Mouse (Mus musculus): ENCODE data around the gene Nkg7.

Nkg7 gene

GRCm38 (mm10) chr7:43447801-43448200 lies 10.9 kb downstream of the Nkg7 start:
- DNase-seq (ENCODE audit: low spot score in 2 of 2): no peak

- no peak for DNase-seq (ENCODE audit: low spot score in 2 of 2)
Observed at GRCm38 (mm10) chr7:43448246-43448645, 11.4 kb downstream of the Nkg7 start.

- DNase-seq (ENCODE audit: low spot score in 2 of 2): no peak
Observed at GRCm38 (mm10) chr7:43449811-43450210, 12.9 kb downstream of the Nkg7 start.

- DNase-seq (ENCODE audit: low spot score in 2 of 2): no peak
Observed at GRCm38 (mm10) chr7:43451726-43452125, 14.9 kb downstream of the Nkg7 start.

GRCm38 (mm10) chr7:43452609-43453008 lies 15.7 kb downstream of the Nkg7 start:
- DNase-seq (ENCODE audit: low spot score in 2 of 2): no peak

GRCm38 (mm10) chr7:43453599-43454355 lies 16.9 kb downstream of the Nkg7 start:
- DNase-seq (ENCODE audit: low spot score in 2 of 2): no peak

GRCm38 (mm10) chr7:43454371-43454770 lies 17.5 kb downstream of the Nkg7 start:
- DNase-seq (ENCODE audit: low spot score in 2 of 2): no peak

- no peak for DNase-seq (ENCODE audit: low spot score in 2 of 2)
Observed at GRCm38 (mm10) chr7:43462851-43463250, 26.0 kb downstream of the Nkg7 start, which contains the start of gene Vsig10l. Gene Vsig10l (plus strand): TSS chr7:43463151.

- no peak for DNase-seq (ENCODE audit: low spot score in 2 of 2)
Observed at GRCm38 (mm10) chr7:43463976-43464375, 27.1 kb downstream of the Nkg7 start.

- DNase-seq (ENCODE audit: low spot score in 2 of 2): no peak
Observed at GRCm38 (mm10) chr7:43464864-43465343, 28.0 kb downstream of the Nkg7 start.

GRCm38 (mm10) chr7:43465344-43466098 lies 28.6 kb downstream of the Nkg7 start:
- peak; percentile 51 to 58 for DNase-seq (ENCODE audit: low spot score in 2 of 2)

GRCm38 (mm10) chr7:43466099-43466694 lies 29.3 kb downstream of the Nkg7 start:
- peak in 1 of 2 experiments; percentile 71 for DNase-seq (ENCODE audit: low spot score in 2 of 2)

GRCm38 (mm10) chr7:43470373-43470772 lies 33.5 kb downstream of the Nkg7 start:
- DNase-seq (ENCODE audit: low spot score in 2 of 2): no peak

- no peak for DNase-seq (ENCODE audit: low spot score in 2 of 2)
Observed at GRCm38 (mm10) chr7:43475706-43476105, 38.8 kb downstream of the Nkg7 start.

GRCm38 (mm10) chr7:43476376-43476775 lies 39.5 kb downstream of the Nkg7 start:
- DNase-seq (ENCODE audit: low spot score in 2 of 2): no peak

GRCm38 (mm10) chr7:43481191-43481590 lies 44.3 kb downstream of the Nkg7 start:
- peak in 1 of 2 experiments; percentile 48 for DNase-seq (ENCODE audit: low spot score in 2 of 2)

GRCm38 (mm10) chr7:43482090-43482716 lies 45.3 kb downstream of the Nkg7 start:
- DNase-seq (ENCODE audit: low spot score in 2 of 2): no peak

GRCm38 (mm10) chr7:43483236-43483635 lies 46.4 kb downstream of the Nkg7 start:
- DNase-seq (ENCODE audit: low spot score in 2 of 2): no peak

All from frontal cortex, postnatal 25 days (tissue).